Mouse (Mus musculus): ENCODE data around the gene Rap1gds1. TPM values are rescaled to one million over a fixed set of nuclear protein-coding genes. Genes with fewer than 3 reads are reported as not detected.

Rap1gds1 gene
- total and polyA plus RNA-seq, 2 experiments from 2014 or later: 63.9 to 83.6 TPM

DNA sequence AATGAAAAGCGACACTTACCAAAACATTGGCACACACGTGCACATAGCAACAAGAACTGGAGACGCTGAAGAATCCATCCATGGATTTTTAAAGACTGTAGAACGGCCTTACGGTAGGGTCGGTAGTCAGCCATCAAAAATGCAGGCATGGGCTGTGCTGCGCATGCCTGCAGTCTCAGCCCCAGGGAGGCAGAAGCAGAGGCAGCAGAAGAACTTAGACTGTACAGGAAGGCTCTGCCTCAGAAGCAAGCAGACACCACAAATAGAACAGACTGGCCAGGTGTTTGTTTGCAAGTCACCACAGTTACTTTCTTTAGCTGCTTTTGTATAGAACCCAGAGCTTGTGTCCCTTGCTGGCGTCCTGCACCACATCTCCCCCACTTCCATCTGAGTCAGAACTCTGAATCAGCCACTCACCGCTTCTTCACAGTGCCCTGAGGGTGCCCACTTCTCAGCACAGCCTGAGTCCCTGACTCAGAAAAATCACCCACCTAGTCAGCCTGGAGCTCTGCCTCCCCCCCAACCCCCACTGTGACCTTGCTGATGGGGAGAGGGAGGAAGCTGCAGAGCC, 174.3 kb downstream of the Rap1gds1 start:
- peaks cover 33% of the 10 kb centered on the region for H3K36me3 ChIP-seq (ENCODE audit: insufficient read depth)
- H3K4me2 ChIP-seq (ENCODE audit: low read depth): no peak overlapping the region
- H3K27ac ChIP-seq (ENCODE audit: low read depth, low read length): no peak overlapping the region
- H3K4me1 ChIP-seq (ENCODE audit: insufficient read depth): no peaks in the 10 kb centered on the region
- H3K4me3 ChIP-seq (ENCODE audit: low read depth, low read length): no peak overlapping the region
- no peaks in the 10 kb centered on the region for H3K27me3 ChIP-seq (ENCODE audit: insufficient read depth, low read length)
- no peak for TF ChIP-seq CTCF (IDR thresholded peaks at IDR 0.05; ENCODE audit: low read depth)
- ATAC-seq: 0 out of 2 replicates have a peak, but pooled peaks have one; percentile 7
- WGBS: 74% methylated on average over 9 of the region's 9 CpGs
- no peak for DNase-seq
- no peaks in the 10 kb centered on the region for H3K9me3 ChIP-seq (ENCODE audit: low read length)
- H3K9ac ChIP-seq: no peak overlapping the region

DNA sequence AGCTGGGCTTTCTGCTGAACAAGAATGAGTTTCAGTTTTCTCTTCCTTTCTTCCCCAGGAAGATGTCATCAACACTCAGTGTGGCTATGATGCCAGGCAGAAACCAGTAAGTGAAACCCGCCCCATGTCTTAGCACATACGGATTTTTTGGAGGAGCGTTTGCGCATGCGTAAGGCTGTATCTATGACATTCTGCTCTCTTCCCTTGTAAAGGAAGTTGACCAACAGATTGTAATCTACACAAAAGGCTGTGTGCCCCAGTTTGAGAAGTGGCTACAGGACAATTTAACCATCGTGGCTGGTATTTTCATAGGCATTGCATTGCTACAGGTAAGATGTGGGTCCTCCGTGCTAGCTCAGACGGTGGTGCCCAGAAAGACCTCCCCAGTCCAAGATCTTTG, 176.9 kb downstream of the Rap1gds1 start:
- ATAC-seq (no peak), DNase-seq (no peak)
- Histone ChIP-seq H3K4me1 (ENCODE audit: insufficient read depth) (no peaks in the 10 kb centered on the region), H3K36me3 (ENCODE audit: insufficient read depth) (peaks cover 37% of the 10 kb centered on the region), H3K27ac (ENCODE audit: low read depth, low read length) (no peak overlapping the region), H3K9me3 (ENCODE audit: low read length) (no peaks in the 10 kb centered on the region), H3K4me2 (ENCODE audit: low read depth) (no peak overlapping the region), H3K9ac (no peak overlapping the region), H3K4me3 (ENCODE audit: low read depth, low read length) (no peak overlapping the region), H3K27me3 (ENCODE audit: insufficient read depth, low read length) (no peaks in the 10 kb centered on the region)
- WGBS: 96% methylated on average over 8 of the region's 8 CpGs
- TF ChIP-seq CTCF (IDR thresholded peaks at IDR 0.05; ENCODE audit: low read depth): no peak

DNA sequence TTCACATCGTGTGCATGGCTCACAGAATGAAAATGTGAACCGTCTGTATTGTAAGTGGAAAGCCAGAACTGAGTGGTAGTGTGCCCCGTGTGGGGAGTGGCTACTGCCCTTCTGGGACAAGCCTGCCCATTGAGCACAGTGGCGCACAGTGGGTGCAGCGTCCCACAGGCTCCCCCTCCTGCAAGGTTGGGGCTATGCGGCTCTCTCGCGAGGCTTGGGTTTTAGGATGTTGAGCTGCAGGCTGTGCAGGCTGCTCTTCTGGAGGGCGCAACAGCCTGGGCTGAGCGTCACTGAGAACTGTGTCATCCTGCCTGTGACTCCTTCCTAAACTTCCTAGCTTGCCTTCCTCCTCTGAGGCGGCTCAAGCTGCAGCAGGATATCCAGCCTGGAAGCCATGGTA, 177.5 kb downstream of the Rap1gds1 start:
- H3K36me3 ChIP-seq (ENCODE audit: insufficient read depth): peaks cover 37% of the 10 kb centered on the region
- DNase-seq (no peak), ATAC-seq (no peak)
- TF ChIP-seq CTCF (IDR thresholded peaks at IDR 0.05; ENCODE audit: low read depth): no peak
- H3K27ac ChIP-seq (ENCODE audit: low read depth, low read length): no peak overlapping the region
- H3K4me1 ChIP-seq (ENCODE audit: insufficient read depth): no peaks in the 10 kb centered on the region
- 91% methylated on average over 11 of the region's 11 CpGs for WGBS
- no peak overlapping the region for H3K9ac ChIP-seq
- no peak overlapping the region for H3K4me2 ChIP-seq (ENCODE audit: low read depth)
- no peaks in the 10 kb centered on the region for H3K9me3 ChIP-seq (ENCODE audit: low read length)
- no peaks in the 10 kb centered on the region for H3K27me3 ChIP-seq (ENCODE audit: insufficient read depth, low read length)
- no peak overlapping the region for H3K4me3 ChIP-seq (ENCODE audit: low read depth, low read length)

DNA sequence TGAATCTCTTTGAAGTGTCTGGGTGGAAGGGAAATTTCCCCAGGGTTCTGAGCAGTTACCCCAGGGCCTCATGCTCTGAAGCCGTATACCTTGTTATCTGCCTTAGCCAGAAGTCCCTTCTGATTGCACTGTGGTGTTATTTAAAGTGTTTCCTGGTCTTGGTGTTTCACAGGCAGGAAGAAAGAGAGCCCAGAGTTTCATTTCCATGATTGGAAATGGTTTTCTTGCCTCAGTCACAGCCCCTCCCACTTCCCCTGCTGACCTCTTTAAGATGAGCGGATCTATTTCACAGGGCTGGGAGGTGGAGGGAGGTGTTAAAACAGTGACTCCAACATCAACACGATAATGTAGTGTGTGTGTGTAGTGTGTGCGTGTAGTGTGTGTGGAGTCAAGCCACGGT, 181.5 kb downstream of the Rap1gds1 start:
- Histone ChIP-seq H3K4me2 (ENCODE audit: low read depth) (no peak overlapping the region), H3K4me1 (ENCODE audit: insufficient read depth) (no peaks in the 10 kb centered on the region), H3K27me3 (ENCODE audit: insufficient read depth, low read length) (no peaks in the 10 kb centered on the region), H3K9me3 (ENCODE audit: low read length) (no peaks in the 10 kb centered on the region), H3K4me3 (ENCODE audit: low read depth, low read length) (no peak overlapping the region), H3K36me3 (ENCODE audit: insufficient read depth) (peaks cover 26% of the 10 kb centered on the region), H3K27ac (ENCODE audit: low read depth, low read length) (no peak overlapping the region), H3K9ac (no peak overlapping the region)
- 35% methylated on average over 5 of the region's 5 CpGs for WGBS
- ATAC-seq (no peak), DNase-seq (no peak)
- no peak for TF ChIP-seq CTCF (IDR thresholded peaks at IDR 0.05; ENCODE audit: low read depth)

DNA sequence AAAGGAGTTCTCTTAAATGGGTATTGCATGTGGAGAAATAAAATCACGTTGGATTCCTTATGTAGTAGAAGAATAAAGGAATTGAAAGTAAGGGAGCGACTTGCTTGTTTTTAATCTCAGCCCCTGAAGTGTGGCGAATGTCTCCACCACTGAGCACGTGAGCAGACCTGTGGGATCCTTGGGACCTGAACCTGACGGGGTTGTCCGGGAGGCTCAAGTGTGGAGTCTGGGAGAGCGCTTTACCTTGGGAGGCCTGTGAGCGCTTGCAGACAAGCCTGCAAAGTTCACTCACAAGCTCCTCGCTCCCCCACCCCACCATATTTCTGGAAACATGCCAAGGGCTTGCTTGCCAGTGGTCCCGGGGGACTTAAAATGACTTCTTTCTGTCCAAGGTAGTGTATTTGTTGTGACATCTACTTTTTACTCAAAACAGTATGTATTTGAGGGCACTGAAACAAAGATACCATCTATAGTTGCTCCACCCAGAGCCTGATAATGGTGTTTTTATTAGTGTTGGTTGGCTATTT, 185.2 kb downstream of the Rap1gds1 start:
- DNase-seq: no peak
- Histone ChIP-seq H3K4me2 (ENCODE audit: low read depth) (no peak overlapping the region), H3K4me1 (ENCODE audit: insufficient read depth) (no peaks in the 10 kb centered on the region), H3K9ac (no peak overlapping the region), H3K4me3 (ENCODE audit: low read depth, low read length) (no peak overlapping the region), H3K27ac (ENCODE audit: low read depth, low read length) (no peak overlapping the region), H3K36me3 (ENCODE audit: insufficient read depth) (peaks cover under 1% of the 10 kb centered on the region; the same call in 1 of the 2 replicates), H3K27me3 (ENCODE audit: insufficient read depth, low read length) (no peaks in the 10 kb centered on the region), H3K9me3 (ENCODE audit: low read length) (no peaks in the 10 kb centered on the region)
- ATAC-seq: no peak
- no peak for TF ChIP-seq CTCF (IDR thresholded peaks at IDR 0.05; ENCODE audit: low read depth)
- 63% methylated on average over 10 of the region's 10 CpGs for WGBS

DNA sequence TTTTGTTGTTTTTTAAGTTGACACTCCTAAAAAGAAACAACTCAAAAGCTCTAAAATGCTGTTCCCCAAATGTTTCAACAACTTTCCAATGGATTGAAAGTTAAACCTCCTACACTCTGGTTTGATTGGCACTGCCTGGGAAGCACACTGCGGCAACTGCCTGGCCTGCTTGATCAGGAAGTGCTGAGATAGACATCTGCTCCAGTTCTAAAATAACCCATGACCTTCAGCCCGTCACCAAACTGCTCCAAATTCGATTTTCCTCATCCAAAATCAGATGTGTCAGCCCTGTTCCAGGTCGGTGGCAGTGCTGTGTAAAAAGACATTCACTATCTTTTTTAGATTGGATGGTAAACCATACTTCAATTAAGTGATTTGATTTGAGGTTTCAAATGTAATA, 185.8 kb downstream of the Rap1gds1 start:
- Histone ChIP-seq H3K27me3 (ENCODE audit: insufficient read depth, low read length) (no peaks in the 10 kb centered on the region), H3K36me3 (ENCODE audit: insufficient read depth) (no peaks in the 10 kb centered on the region; the same call in 1 of the 2 replicates), H3K9me3 (ENCODE audit: low read length) (no peaks in the 10 kb centered on the region), H3K9ac (no peak overlapping the region), H3K4me2 (ENCODE audit: low read depth) (no peak overlapping the region), H3K27ac (ENCODE audit: low read depth, low read length) (no peak overlapping the region), H3K4me1 (ENCODE audit: insufficient read depth) (no peaks in the 10 kb centered on the region), H3K4me3 (ENCODE audit: low read depth, low read length) (no peak overlapping the region)
- no peak for DNase-seq
- WGBS: 60% methylated on average over 4 of the region's 4 CpGs
- TF ChIP-seq CTCF (IDR thresholded peaks at IDR 0.05; ENCODE audit: low read depth): no peak
- peak; percentile 36 for ATAC-seq

DNA sequence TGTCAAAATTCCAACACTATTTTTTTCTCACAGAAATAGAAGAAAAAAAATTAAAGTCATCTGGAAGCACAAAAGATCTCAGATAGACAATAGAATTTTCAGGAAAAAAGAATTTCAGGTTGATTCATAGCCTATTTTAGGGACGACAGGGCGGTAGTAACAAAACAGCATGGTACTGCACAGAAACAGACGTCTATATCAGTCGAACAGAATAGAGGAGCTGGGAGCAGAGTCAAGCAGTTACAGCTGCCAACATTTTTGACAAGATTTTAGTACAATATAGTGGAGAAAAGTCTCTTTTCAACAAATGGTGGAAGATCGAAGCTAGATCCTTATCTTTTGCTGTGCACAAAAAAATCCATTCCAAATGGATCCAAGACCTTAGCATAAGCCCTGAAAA, 188.9 kb downstream of the Rap1gds1 start:
- Histone ChIP-seq H3K9me3 (ENCODE audit: low read length) (no peaks in the 10 kb centered on the region), H3K27me3 (ENCODE audit: insufficient read depth, low read length) (no peaks in the 10 kb centered on the region), H3K9ac (no peak overlapping the region), H3K36me3 (ENCODE audit: insufficient read depth) (no peaks in the 10 kb centered on the region; the same call in 1 of the 2 replicates), H3K4me2 (ENCODE audit: low read depth) (no peak overlapping the region), H3K4me3 (ENCODE audit: low read depth, low read length) (no peak overlapping the region), H3K4me1 (ENCODE audit: insufficient read depth) (no peaks in the 10 kb centered on the region; the same call in 1 of the 2 replicates), H3K27ac (ENCODE audit: low read depth, low read length) (peak overlapping the region; percentile 21; the same call in 1 of the 2 replicates)
- no peak for TF ChIP-seq CTCF (IDR thresholded peaks at IDR 0.05; ENCODE audit: low read depth)
- ATAC-seq (peak; percentile 55; the same call in 1 of the 2 replicates), DNase-seq (peak; percentile 46)
- WGBS: 48% methylated on average over 5 of the region's 5 CpGs

All from forebrain, postnatal 0 days (tissue).